Mouse (Mus musculus): Measurements from ENCODE around the gene Piezo1.

Gene Piezo1

DNA sequence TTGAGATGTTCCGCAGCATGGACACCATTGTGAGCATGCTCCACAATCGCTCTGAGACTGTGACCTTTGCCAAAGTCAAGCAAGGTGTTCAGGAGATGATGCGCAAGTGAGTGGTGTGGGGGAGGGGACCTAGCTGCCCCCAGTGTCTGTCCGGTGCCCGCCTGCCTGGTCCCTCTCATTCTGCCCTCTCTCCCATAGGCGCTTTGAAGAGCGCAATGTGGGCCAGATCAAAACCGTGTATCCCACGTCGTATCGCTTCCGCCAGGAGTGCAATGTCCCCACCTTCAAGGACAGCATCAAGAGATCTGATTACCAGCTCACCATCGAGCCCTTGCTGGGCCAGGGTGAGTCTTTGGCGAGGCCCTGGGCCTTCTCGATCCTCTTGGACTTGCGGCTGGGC is 18.9 kb upstream of the Piezo1 start:
- no peak for DNase-seq (ENCODE audit: low spot score in 2 of 2)

DNA sequence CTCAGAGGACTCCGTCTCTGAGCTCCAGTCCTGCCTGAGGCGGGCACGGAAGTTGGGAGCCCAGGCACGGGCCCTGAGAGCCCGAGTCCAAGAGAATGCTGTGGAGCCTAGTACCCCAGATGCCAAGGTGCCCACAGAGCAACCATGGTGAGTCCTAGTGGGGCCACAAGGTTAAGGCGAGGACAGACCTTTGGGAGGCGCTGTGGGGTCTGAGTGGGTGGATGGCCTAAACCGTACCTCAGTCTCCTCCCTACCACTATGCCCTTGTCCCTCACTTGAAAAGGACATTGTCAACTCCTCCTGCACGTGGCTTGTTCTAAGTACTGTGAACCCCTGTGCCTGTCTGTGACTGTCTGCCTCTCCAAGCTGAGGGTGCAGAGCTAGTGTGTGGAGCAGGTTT is 18.2 kb upstream of the Piezo1 start:
- DNase-seq (ENCODE audit: low spot score in 2 of 2), result peak in 1 of 2 experiments; percentile 48

- peak; percentile 63 to 77 for DNase-seq (ENCODE audit: low spot score in 2 of 2)
Measured at GRCm38 (mm10) chr8:122568881-122569309, 17.8 kb upstream of the Piezo1 start.

DNA sequence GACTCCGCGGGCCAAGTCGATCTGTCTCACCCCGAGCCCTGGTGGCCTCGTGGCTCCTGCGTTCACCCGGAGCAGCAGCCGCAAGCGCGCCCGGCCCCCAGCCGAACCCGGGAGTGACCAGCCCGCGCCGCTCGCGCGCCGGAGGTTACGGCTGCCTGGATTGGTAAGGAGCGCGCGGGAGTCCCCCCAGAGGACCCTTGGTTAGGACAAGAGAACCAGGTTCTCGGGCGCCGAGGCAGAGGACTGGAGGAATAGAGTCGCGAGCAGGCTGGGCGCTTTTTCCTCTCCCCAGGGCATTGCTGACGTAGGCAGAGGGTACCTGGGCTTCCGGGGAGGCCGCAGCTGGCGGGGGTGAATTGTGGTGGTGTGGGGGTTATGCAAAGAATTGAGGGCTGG is 17.0 kb upstream of the Piezo1 start:
- DNase-seq (ENCODE audit: low spot score in 2 of 2), result peak; percentile 75 to 87

DNA sequence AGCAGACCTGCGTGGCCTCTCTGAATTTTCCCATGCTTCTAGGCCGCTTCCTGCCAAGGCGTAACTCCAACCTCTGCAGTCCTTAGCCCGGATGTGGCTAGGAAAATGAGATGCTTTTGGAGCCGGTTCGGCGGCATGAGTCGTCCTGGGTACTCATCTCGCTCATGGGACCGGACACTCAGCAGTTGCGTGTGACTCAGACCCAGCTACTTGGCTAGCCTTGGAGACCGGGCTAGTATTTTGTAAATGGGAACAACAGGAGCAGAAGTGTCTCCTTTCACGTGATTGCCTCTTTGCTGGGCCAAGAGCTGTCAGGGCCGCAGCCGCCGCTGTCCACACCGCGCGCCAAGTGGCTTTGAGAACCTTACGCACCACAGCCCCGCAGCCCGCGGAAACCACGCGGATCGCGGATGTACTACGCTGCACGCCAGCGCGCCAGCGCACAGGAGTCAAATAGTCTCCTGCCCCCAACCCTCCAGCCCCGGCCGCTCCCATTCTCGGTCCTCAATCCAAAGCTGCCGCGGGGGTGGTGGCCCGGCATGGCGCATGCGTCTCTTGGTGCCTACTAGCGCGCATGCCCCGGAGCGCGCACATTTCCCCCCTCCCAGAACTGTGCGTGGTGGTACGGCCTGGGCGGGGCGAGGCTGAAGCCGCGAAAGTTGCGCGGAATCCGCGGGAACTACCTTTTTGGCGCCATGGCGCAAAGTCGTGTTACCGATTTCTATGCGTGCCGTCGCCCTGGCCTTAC is 16.4 kb upstream of the Piezo1 start, which contains the start of gene Cdt1:
Cdt1 (plus strand) TSS at position 655 of the 748 bp plus-strand sequence.
- DNase-seq (ENCODE audit: low spot score in 2 of 2), result peak; percentile 96 to 97

GRCm38 (mm10) chr8:122566766-122567165 is 15.6 kb upstream of the Piezo1 start:
- peak; percentile 43 to 67 for DNase-seq (ENCODE audit: low spot score in 2 of 2)

DNA sequence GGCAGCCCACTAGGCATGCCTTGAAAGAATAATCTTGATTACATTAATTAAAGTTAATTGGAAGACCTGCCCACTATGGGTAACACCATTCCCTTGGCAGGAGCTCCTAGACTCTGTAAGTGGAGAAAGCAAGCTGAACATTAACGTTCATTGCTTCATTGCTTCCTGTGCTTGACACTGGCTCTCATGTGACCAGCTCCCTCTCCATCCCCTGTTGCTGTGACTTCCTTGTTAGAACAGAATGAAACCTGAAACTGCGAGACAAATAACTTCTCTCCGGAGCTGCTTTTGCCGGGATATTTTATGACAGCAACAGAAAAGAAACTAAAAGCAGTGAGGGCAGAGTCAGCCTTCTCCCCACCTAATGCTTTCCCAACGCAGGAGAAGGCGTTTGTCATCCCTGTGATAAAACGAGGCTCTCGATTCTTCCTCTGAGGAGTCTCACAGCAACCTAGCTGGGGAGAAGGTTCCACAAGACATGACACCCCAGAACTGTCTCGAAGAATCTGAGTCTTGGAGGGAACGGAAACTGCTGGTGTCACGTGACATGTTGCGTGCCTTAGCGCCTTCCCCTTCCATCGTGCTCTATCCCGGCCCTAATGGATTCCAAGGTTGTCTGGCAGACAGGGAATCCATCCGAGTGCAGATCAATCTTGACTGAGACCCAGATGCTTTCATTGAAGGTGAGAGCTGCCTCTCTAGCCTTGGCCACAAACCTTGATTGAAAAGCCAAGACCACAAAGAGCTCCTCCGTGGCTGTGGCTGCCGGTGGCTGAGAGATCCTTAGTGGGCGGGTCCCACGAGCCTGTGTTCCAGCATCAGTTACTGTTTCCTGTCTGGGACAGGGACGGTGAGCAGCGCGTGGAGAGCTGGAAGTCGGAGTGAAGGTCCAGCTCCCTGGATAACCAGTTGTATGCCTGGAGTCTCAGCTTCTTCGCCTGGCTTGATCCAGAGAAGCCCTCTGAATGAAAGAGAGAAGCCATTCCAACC is 13.5 kb upstream of the Piezo1 start:
- DNase-seq (ENCODE audit: low spot score in 2 of 2), result no peak

DNA sequence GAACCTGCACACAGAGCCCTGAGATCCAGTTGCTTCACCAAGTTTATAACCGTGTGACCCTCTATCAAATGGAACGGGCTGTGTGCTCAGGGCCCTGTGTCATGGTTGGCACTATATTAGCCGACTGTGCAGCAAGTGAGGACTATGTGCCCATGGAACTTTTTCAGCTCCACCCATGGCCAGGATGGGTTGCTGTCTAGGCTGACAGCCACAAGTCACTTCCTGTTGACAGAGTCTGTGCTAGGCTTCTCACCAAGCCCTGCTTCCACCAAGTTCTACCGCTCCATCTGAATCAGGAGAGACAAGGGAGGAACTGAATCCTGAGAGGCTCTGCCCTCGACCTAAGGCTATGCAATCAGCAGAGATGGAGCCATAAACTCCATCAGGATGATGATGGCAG is 10.1 kb upstream of the Piezo1 start:
- DNase-seq (ENCODE audit: low spot score in 2 of 2), result no peak

DNA sequence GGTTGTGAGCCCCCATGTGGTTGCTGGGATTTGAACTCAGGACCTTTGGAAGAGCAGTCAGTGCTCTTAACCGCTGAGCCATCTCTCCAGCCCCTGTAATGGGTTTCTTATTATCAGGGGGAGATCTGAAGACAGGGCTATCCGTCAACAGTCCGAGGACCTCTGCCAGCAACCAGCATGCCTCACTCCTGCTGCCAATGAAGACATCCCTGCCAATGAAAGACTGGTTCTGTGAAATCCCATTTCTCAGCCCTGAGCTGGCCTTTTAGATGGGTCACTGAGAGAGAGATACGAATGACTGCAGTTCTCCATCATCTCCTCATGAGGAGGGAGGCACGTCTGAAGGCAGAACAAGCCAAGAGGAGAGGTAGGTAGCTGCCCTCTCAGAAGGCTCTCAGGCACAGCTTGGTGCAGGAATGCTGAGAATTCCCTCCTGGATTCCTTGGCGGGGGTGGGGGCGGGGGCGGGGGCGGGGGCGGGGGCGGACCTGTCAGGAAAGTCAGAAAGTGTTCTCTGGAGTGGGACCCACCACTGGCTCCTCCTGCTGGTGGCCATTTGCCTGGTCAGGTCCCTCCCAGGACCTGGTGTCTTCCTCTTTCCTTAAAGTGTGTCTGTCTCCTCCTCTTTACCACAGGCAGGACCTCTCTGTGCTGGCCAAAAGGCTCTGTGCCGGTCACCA is 7.7 kb upstream of the Piezo1 start:
- DNase-seq (ENCODE audit: low spot score in 2 of 2), result no peak

GRCm38 (mm10) chr8:122557248-122558038 is 6.3 kb upstream of the Piezo1 start:
- no peak for DNase-seq (ENCODE audit: low spot score in 2 of 2)

GRCm38 (mm10) chr8:122556030-122557009 is 5.2 kb upstream of the Piezo1 start:
- peak; percentile 74 to 86 for DNase-seq (ENCODE audit: low spot score in 2 of 2)

DNA sequence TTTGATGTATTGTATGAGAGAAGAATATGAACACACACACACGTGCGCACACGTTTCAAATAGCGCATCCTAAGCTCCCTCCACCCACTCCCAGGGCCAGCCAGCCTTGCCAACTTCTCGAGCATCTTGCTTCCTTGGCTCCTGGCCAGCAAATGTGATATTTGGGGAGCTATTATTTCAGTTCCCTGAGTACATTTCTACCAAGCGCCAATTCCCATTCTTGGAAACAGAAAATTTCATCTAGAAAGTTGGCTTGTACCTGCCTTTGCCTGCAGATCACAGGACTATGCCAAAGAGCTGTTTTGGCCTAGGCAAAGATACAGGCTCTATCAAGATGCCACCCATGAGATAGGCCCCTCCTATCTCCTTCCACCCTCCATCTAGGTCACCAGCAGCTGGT is 3.7 kb upstream of the Piezo1 start:
- no peak for DNase-seq (ENCODE audit: low spot score in 2 of 2)

DNA sequence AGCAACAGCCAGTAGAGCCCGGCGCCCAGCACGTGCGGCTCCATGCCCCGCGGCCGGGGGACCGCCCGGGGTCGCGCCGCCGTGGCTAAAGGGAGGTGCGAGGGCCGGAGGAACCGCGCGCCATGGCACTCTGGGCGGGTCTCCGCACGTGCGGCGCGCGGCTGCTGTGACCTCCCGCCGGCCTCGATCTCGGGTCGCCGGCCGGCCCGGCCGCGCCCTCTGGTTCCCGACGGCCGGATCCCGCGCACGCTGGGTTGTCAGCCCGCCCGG is 199 bp downstream of the Piezo1 start:
- DNase-seq (ENCODE audit: low spot score in 2 of 2), result peak in 1 of 2 experiments; percentile 90

DNA sequence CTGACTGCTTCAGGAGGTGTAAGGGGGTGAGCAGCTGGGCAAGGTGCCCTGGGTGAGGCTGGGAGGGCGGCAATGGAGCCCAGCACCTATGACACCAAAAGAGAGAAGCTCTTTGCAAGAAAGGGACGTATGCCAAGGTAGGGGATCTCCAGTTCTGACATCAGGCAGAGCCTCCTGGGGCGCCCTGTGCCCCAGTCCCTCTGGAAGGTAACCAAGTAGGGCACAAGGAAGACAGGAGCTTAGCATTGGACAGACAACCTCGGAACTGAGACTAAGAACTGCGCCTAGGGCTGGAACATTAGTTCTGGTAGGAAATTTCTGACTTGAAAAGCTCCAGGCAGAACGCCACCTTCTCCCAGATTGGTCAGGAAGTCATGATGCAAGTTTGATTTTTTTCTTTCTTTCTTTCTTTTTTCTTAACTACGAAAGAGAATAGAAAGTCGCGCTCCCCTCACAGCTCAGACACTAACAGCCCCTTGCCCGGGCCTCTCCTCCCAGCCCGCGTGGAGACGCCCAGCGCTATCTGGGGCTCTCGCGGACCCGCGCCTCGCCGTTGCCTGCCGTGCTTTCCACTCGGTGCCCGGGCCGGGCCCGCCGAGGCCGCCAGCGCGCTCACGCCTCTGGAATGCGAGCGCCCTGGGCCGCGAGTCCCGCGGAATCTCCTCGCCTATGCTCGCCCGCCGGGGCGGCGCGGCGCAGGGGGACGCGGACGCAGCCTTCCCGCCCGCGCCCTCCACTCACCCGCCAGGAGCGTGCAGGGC is 715 bp downstream of the Piezo1 start:
- peak; percentile 64 to 84 for DNase-seq (ENCODE audit: low spot score in 2 of 2)

- no peak for DNase-seq (ENCODE audit: low spot score in 2 of 2)
Measured at GRCm38 (mm10) chr8:122548891-122549439, 2.2 kb downstream of the Piezo1 start.

GRCm38 (mm10) chr8:122548331-122548730 is 2.8 kb downstream of the Piezo1 start:
- DNase-seq (ENCODE audit: low spot score in 2 of 2), result no peak

GRCm38 (mm10) chr8:122547815-122548214 is 3.3 kb downstream of the Piezo1 start:
- DNase-seq (ENCODE audit: low spot score in 2 of 2), result peak; percentile 76 to 84

DNA sequence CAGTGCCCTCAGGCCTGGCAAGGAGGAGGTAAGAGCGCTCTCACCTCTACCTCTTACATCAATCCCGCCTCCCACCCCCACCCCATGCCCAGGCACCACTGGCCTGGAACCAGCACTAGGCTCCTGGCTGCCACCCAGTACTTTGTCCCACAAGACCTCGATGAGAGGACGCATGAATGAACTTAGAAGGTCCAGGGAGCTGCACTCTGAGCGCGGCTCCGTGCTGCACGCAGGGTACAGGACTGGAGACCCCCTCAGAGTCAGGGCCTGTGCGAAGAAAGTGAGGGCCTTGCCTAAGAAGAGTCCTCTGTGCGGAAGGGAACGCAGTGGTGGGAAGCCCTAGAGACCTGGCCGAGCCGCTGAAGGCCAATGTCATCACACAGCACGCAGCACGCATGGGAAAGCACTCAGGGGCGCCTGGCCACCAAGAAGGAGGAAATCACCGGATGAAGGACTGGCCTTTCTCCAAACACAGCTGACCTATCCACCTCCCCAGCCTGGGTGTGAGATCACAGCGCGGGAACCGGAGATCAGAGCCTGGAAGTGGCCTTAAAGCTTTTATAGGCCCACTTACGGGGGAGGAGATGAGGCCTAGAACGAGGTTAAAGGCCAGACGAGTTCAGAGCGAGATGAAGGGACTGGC is 4.2 kb downstream of the Piezo1 start:
- DNase-seq (ENCODE audit: low spot score in 2 of 2), result no peak
